Mouse (Mus musculus): ENCODE data around the gene Gna11.
A peak's percentile ranks its signal among the peaks of the same experiment; 100 is the strongest.

- TF ChIP-seq CTCF (IDR thresholded peaks at IDR 0.05; ENCODE audit: insufficient read depth, low read length): peak; percentile 100
- TF ChIP-seq POLR2A (IDR thresholded peaks at IDR 0.05; ENCODE audit: borderline replicate concordance, extremely low read depth, low read depth, low read length): no peak
Observed at GRCm38 (mm10) chr10:81526779-81527178, 18.2 kb downstream of the Gna11 start.
